Mouse (Mus musculus) layer of hippocampus, adult 9-10 months (tissue): ENCODE data around the gene Zcchc8.

ENCODE experiments used
- DNase-seq: peaks from one replicate; pipeline ENCODE4 v3.0.0; 2022; ENCODE audit warnings: low spot score

Gene Zcchc8

DNA sequence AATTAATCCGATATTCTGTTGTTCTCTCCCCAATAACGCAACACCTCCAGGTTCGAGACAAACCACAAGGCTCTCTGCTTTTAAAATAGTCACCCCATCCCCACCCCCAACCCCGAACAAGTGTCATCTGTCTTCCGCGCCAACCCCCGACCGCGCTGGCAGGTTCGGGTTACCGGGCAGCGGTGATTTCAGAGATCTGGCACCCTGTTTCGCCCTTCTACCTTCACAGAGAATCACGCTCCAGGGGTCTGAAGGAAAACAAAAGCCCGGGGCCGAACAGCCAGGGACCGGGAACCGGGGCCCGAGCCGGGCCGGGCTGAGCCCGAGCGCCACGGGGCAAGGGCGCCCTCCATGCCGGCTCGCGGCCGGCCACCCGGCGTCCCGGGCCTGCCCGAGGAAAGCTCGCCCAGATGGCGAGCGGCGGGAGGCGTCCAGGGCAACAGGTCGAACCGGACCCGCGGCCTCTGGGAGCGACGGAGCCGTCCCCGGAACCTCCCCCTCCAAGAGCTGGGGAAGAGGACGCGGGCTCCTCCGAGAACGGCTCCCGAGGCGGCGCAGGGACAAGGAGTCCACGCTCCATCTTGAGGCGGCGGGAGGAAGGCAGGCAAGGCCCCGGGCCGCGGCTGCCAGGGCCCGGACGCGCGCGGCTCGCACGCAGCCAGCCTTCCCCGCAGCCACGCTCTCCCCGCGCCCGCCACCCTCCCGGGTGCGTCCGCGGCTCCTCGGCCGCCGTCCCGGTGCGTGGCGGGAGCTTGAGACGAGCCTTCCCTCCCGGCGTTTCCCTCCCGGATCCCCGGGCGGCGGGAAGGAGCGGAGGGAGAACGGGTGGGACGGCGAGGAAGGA lies 37.3 kb downstream of the Zcchc8 start:
- no peak for DNase-seq

DNA sequence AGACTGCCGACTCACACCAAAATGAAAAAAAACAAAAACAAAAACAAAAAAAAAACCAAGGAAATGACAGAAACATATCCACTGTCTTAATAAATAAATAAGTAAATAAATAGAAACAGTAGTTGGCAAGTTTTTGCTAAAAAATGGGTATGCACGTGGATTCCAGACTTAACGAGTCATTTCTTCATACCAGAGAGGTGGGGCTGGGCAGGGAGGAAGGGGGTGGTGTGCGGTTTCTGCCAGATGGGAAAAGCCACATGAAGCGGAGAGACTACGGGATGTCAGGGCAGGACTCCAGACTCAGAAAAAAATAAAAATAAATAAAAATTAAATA lies 37.9 kb downstream of the Zcchc8 start:
- no peak for DNase-seq

DNA sequence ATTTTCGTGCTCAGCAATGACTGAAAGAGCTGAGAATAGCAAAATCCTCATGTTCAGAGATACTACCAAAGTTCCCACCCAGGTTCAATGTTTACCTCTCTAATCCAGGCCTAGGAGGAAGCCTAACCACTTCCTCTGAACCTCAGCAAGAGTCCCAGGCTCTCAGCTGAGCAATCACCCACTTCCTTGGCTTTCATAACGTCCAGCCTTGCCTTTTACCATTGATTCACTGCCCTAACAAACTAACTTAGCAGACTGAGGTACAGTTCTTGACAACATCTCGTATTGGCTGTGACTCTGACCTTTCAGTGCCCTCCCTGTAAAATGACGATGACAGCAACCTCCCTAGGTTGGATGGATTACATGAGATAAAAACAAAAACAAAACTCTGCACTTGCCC lies 38.5 kb downstream of the Zcchc8 start:
- no peak for DNase-seq

DNA sequence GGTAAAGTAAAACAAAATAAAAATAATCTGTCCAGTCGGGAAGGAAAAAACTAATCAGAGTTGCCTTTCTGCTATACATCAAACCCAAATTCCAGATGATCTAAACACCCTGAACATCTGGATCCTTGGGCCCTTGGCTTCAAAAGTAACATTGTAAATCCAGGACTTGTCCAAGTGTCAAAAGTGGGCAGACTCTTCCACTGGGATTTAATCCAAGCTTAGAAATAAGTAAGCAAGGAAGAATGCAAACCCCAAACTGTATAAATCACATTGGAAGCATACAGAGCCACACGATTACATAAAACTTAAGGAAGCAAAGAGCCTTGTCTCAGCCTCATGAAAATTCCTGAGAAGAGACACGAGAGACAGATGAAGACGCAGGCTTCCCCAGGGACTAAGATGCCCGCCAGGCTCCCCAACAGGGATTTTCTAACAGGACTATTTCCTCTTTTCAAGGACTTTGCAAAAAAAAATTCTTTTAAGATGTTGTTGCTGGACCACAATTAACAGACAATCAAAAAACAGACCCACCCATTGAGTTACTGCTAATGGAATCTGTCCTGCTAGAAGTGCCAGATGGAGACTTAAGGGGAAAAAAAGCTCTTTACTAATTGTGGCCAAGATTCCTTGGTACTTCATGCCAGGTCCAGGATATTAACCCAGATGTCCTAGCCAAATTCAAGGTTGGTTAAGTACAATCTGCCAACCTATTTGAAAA lies 41.2 kb downstream of the Zcchc8 start:
- no peak for DNase-seq

DNA sequence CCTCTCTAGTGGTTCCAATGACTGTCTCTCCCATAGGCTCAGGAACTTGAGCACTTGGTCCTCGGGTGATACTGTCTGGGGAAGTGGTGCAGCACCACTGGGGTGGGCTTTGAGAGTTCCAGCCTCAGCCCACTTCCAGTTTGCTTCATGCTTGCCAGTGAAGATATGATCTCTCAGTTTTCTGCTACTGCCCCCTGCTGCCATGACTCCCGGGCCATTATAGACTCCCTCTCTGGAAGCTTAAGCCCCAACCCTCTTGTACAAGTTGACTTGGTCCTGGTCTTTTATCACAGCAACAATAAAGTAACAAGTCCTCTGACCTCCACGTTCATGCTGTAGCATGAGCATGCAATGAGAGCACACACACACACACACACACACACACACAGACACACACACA lies 41.8 kb downstream of the Zcchc8 start:
- no peak for DNase-seq

DNA sequence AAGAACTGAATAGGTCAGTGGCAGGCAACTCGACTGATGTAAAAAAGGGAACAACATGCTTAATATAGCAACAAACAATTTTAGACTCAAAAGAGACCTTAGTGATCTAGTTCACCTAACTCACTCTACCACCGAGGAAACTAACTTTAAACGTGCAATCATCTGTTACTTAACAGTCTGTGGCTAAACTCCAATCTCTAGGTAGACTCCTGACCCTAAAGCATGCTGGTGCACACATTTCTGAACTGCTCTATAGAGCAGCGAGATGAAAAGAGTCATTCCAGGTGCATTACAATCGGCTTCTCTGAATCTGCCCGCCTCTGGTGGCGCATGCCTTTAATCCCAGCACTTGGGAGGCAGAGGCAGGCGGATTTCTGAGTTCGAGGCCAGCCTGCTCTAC lies 45.2 kb downstream of the Zcchc8 start:
- DNase-seq: no peak

DNA sequence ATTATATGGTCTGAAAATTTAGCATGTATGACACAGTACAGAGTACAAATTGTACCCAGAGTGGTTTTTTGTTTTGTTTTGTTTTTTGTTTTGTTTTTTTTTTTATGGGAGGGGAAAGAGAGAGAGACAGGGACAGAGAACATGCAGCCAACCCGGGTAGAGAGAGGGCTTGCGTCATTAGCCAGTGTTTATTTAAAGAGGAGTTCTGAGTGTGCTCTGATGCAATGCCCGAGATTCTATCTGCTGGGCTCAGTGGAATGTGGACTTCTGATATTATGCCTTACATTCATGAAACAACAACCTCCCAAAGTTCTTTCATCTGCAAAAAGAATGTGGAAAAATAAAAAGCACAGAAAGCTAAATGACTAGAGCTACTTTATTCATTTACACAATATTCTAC lies 45.7 kb downstream of the Zcchc8 start:
- DNase-seq: no peak

GRCm38 (mm10) chr5:123671473-123671820 lies 49.5 kb downstream of the Zcchc8 start:
- no peak for DNase-seq

GRCm38 (mm10) chr5:123670800-123671472 lies 50.0 kb downstream of the Zcchc8 start:
- DNase-seq: no peak

DNA sequence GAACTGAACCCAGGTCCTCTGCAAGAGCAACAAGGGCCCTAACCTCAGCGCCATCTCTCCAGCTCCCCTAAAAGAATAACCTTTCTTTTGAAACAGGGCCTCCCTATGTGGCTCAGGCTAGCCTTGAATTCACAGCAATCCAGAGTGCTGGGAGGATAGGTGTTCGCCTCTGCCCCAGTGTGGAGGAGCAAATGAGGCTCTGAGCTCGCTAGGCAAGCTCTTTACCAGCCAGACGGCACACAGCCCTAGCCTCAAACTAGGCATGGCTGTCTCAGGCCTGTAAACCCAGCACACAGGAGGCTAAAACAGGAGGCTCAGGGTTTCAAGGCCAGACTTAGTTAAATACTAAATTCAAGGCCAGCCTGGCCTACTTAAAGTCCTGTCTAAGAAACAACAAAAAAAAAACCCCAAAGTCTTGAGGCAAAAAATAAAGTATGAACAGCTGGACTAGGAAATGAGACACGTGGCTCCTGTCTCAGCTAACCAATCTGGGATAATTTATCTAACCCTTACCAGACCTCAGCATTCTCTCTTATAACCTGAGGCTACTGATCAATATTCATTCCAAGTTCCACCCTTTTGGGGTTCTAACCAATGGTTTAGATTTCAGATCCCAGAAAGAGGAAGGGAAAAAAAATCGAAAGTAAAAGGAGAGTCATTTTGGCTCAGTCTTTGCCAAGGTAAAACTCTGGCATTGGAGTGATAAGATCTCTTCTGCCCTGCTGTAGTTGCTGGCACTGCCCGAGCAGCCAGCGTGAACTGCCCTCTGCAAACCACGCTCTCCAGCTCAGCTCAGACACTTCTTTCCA lies 50.7 kb downstream of the Zcchc8 start:
- no peak for DNase-seq

DNA sequence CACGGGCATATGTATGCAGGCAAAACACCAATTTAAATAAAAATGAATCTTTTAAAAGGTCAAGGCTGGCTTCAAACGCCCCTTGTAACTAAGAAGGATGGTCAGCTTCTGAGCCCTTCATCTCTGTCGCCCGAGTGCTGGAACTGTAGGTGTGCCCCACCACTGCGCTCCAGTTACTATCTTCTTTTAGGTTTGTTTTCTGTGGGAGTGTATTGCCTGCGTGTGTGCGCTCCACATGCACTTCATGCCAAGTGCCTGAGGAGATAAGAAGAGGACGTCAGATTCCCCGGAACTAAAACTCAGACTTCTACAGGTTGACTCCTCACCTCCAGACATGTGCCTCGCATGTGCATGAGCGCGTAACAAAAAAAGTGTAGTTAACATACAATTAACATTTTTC lies 53.0 kb downstream of the Zcchc8 start:
- DNase-seq: no peak

DNA sequence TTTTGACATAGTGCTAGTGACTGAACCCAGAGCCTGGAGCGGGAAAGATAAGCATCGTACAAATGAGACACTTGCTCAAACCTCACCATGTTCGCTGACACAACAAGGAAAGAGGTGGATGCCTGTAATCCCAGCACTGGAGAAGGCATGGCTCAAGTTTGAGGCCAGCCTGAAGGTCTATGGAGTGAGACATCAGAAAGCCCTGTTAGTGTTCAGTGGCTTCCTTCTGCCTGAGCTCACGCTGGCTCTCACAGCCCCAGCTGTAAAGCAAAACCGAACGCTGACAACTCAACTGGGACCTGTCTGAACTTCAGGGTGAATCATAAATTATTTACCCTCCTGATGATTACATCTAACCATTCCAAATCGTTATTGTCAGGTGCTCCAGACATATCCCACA lies 54.9 kb downstream of the Zcchc8 start:
- no peak for DNase-seq

DNA sequence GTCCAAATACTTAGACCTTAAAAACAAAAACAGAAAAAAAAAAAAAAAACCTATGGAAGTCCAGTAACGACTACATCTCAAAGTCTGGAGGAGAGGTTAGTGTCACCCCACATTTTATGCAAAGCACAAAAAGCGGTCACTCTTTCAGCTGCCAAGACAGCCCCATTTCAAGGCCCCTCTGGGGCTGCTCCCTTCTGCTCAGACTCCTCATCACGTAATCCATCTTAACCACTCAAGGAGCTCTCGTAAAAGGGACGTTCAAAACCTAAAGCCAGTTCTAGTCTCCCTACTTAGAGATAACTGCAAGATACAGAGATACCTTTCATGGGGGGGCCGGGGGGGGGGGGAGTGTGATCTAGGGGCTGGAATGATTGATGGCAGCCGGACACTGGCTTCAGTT lies 56.6 kb downstream of the Zcchc8 start:
- DNase-seq: no peak

GRCm38 (mm10) chr5:123662059-123662458 lies 58.8 kb downstream of the Zcchc8 start:
- DNase-seq: no peak

DNA sequence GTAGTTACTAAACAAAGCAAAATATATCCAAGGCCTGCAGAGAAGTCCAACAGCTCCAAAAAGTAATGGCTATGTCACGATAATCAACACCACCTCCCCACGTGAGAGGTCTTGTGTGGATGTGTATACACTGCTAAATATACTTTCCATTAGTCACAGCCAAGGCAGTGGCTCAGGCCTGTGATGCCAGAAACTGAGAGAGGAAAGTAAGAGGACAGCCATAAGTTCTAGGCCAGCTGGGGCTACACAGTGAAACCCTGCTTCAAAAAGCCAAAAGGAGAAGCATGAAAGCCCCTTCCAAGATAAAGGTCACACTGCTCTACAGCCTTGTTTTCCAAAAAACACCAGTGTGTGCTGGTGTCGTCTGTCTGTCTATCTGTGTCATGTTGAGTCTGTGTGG lies 59.3 kb downstream of the Zcchc8 start:
- DNase-seq: no peak

DNA sequence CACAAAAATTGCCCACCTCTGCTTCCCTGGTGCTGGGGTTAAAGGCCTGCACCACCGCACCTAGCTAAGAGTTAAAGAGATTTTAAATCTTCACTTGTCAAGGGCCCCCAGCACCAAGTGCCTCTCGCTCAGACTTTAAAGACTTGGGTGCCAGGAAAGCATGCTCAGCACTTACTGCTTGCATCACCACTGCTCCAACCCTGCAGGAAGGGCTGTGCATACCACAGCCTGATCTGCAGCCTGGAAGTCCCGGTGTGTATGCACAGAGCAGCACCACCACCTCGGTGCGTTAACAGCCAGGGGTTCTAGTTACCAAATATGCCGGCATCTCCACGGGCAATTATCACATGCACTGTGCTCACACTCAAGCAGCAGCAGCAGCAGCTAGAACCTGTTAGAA lies 63.2 kb downstream of the Zcchc8 start:
- DNase-seq: no peak

- no peak for DNase-seq
These were observed 66.0 kb downstream of the Zcchc8 start for GRCm38 (mm10) chr5:123654937-123655336.

- no peak for DNase-seq
These were observed 67.6 kb downstream of the Zcchc8 start for GRCm38 (mm10) chr5:123653287-123653801.

DNA sequence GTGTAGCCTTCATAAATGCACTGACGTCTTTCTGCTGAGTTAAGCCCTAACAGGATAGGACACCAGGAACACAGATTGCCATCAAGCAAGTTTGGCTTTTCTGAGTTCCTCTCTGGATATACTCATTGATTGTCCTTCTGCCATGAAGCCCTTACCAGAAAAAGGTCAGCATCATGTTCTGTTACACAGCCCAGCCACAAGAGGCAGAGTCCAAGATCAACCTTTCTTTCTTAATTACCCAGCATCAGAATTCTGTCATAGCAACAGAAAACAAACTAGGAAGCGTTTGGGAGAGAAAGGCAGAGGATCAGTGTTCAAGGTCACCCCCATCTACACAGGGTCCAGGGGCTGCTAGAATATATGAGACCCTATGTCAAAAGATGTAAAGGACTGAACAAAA lies 70.1 kb downstream of the Zcchc8 start:
- DNase-seq: no peak
